In genomic region chr4:136078649-136079048, GRCm38 (mm10) we compare ENCODE assay signal across 17 mouse cellular contexts.
"Had no signal": no experiment of that assay in that cellular context is flagged by ENCODE, and none has a peak within 500 bp of the region (broad histone marks: within the 10 kb centered on the region; RNA-seq: fewer than 3 reads in every experiment).

No protein-coding gene starts in this region.

- H3K4me2 ChIP-seq: liver, embryonic 11.5 days; liver, embryonic 13.5 days; liver, embryonic 15.5 days; midbrain, embryonic 13.5 days; midbrain, embryonic 15.5 days; neural tube, embryonic 12.5 days; stomach, embryonic 15.5 days had no signal

- H3K9ac ChIP-seq: liver, embryonic 13.5 days; liver, embryonic 15.5 days; liver, postnatal 0 days; midbrain, embryonic 13.5 days; midbrain, embryonic 15.5 days; neural tube, embryonic 12.5 days; stomach, embryonic 15.5 days had no signal

- H3K27ac ChIP-seq: liver, embryonic 13.5 days; liver, embryonic 15.5 days; macrophage; midbrain, embryonic 13.5 days; midbrain, embryonic 15.5 days; neural tube, embryonic 12.5 days; stomach, embryonic 15.5 days; stomach, postnatal 0 days had no signal

- ATAC-seq: liver, postnatal 0 days; midbrain, embryonic 13.5 days; midbrain, embryonic 15.5 days had no signal

- H3K4me3 ChIP-seq: liver, embryonic 13.5 days; liver, embryonic 15.5 days; megakaryocyte, embryonic 14.5 days; midbrain, embryonic 13.5 days; midbrain, embryonic 15.5 days; neural tube, embryonic 12.5 days; stomach, embryonic 15.5 days had no signal

- H3K9me3 ChIP-seq: liver, embryonic 13.5 days; liver, embryonic 15.5 days; midbrain, embryonic 13.5 days; midbrain, embryonic 15.5 days; neural tube, embryonic 12.5 days; stomach, embryonic 15.5 days had no signal

- DNase-seq: liver; liver, embryonic 13.5 days; liver, postnatal 0 days; lung, adult 2 months; right cerebral cortex, postnatal 14 days; thymus, adult 2 months; thymus, postnatal 14 days; thymus, postnatal 36 days had no signal

- H3K36me3 ChIP-seq: liver, embryonic 13.5 days; liver, embryonic 15.5 days; midbrain, embryonic 13.5 days; midbrain, embryonic 15.5 days; neural tube, embryonic 12.5 days; stomach, embryonic 15.5 days had no signal
